Mouse (Mus musculus): ENCODE results near the gene Bet1l.

GRCm38 (mm10) chr7:140851916-140852315, 5.5 kb downstream of the Bet1l start:
- TF ChIP-seq CTCF (IDR thresholded peaks at IDR 0.05; ENCODE audit: low read depth) (no peak), EP300 (IDR thresholded peaks at IDR 0.05; ENCODE audit: low read depth) (no peak)

All from heart, postnatal 0 days (tissue).